Mouse (Mus musculus) E14TG2a.4 (cell line): Measurements from ENCODE around the gene Mgat5.

Source experiments
- CTCF ChIP-seq: conservative IDR thresholded peaks from 2 replicates; pipeline ENCODE4 v1.5.1; 2014; ENCODE audit warnings: low read length
- NANOG ChIP-seq: IDR thresholded peaks from 2 replicates; pipeline ENCODE4 v1.6.1; 2014; ENCODE audit warnings: borderline replicate concordance, low read length, mixed read lengths
- POU5F1 ChIP-seq: IDR thresholded peaks from 2 replicates; pipeline ENCODE4 v1.6.1; 2014; ENCODE audit warnings: low read length, borderline replicate concordance

DNA sequence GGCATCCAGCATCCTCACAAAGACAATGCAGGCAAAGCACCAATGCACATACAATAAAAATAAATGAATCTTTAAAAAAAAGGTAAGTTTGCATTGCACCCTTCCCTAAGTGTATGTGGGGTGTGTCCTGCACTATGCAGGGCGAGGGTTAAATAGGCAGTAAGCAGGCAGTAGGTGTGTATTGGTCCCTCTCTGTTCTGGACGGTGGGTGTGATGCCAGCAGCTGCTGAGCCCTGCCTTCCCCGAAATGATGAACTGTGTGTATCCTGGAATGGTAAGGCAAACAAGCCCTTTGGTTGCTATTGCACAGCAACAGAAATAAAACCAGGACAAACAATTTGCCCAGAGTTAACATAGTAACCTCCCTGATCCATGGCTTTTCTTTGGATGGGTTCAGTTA is 150.2 kb downstream of the Mgat5 start:
- TF ChIP-seq CTCF (no peak), NANOG (no peak), POU5F1 (no peak)
